Mouse (Mus musculus) liver, embryonic 15.5 days (tissue): ENCODE results near the gene Olfr632. TPM values are rescaled to one million over a fixed set of nuclear protein-coding genes. Genes with fewer than 3 reads are reported as not detected.

Source experiments
- ATAC-seq: fragments of 200-750 bp; cut with Nextera tagmentation; 2 replicates; pipeline ENCODE4 v1.8.0; 2017; ENCODE audit warnings: moderate number of reproducible peaks, mild to moderate bottlenecking, moderate library complexity; ENCODE audit not compliant: insufficient read depth
- H3K27ac ChIP-seq: fragments of 300-500 bp; sonication (generic); replicated peaks from 2 replicates; pipeline ENCODE4 v1.5.1; 2015; ENCODE audit warnings: mild to moderate bottlenecking, inconsistent platforms
- H3K27me3 ChIP-seq: fragments of 300-500 bp; sonication (generic); 2 replicates; pipeline ENCODE4 v1.6.1; 2015; ENCODE audit warnings: mild to moderate bottlenecking, inconsistent platforms
- H3K36me3 ChIP-seq: fragments of 300-500 bp; sonication (generic); replicated peaks from 2 replicates; pipeline ENCODE4 v1.6.1; 2015; ENCODE audit warnings: moderate library complexity, mild to moderate bottlenecking, inconsistent platforms
- H3K4me1 ChIP-seq: fragments of 300-500 bp; sonication (generic); replicated peaks from 2 replicates; pipeline ENCODE4 v1.6.1; 2015; ENCODE audit warnings: inconsistent platforms
- H3K4me2 ChIP-seq: fragments of 300-500 bp; sonication (generic); 2 replicates; pipeline ENCODE4 v1.6.1; 2015; ENCODE audit warnings: moderate library complexity, mild to moderate bottlenecking, inconsistent platforms
- H3K4me3 ChIP-seq: fragments of 300-500 bp; sonication (generic); replicated peaks from 2 replicates; pipeline ENCODE4 v1.5.1; 2015; ENCODE audit warnings: mild to moderate bottlenecking, inconsistent platforms
- H3K9ac ChIP-seq: fragments of 300-500 bp; sonication (generic); 2 replicates; pipeline ENCODE4 v1.6.1; 2015; ENCODE audit warnings: moderate library complexity, mild to moderate bottlenecking, inconsistent platforms
- H3K9me3 ChIP-seq: fragments of 300-500 bp; sonication (generic); replicated peaks from 2 replicates; pipeline ENCODE4 v1.6.1; 2016; ENCODE audit warnings: inconsistent platforms
- WGBS: fragments of 180-500 bp; shearing (Covaris S2); methylation state at CpG from one replicate; pipeline ENCODE4 v1.1.7; 2015; ENCODE audit warnings: mixed read lengths; ENCODE audit not compliant: insufficient replicate concordance; 5-methylcytosine and 5-hydroxymethylcytosine counted together
- polyA plus RNA-seq: library from polyadenylated mRNA; unstranded; fragments of >200 nt; fragmentation: Nextera tagmentation; extraction: Ambion mirVana; gene quantifications from 2 replicates; pipeline ENCODE4 v1.2.1, GENCODE M21; 2015

Gene Olfr632
- polyA plus RNA-seq, 1 experiment from 2014 or later = 0.23 TPM

GRCm38 (mm10) chr7:103971782-103972181, 37.6 kb downstream of the Olfr632 start:
- Histone ChIP-seq H3K27me3 (no peaks in the 10 kb centered on the region), H3K4me1 (no peaks in the 10 kb centered on the region), H3K4me2 (no peak overlapping the region), H3K36me3 (no peaks in the 10 kb centered on the region), H3K9ac (no peak overlapping the region), H3K9me3 (no peaks in the 10 kb centered on the region), H3K27ac (no peak overlapping the region), H3K4me3 (no peak overlapping the region)
- 19% methylated on average over 1 of the region's 1 CpGs for WGBS
- ATAC-seq = no peak

Other genes starting within 250 kb of the Olfr632 start
- gene Olfr243, start 219.7 kb upstream of the Olfr632 start, polyA plus RNA-seq = not detected in 2 replicates
- not detected in 2 replicates for gene Olfr628, start 204.0 kb upstream of the Olfr632 start, polyA plus RNA-seq
- 0.08 TPM in 1 of 2 replicates, not detected in the other for gene Olfr629, start 189.4 kb upstream of the Olfr632 start, polyA plus RNA-seq
- gene Olfr630, start 177.0 kb upstream of the Olfr632 start, polyA plus RNA-seq = not detected in 2 replicates
- gene Olfr69, start 162.8 kb upstream of the Olfr632 start, polyA plus RNA-seq = not detected in 2 replicates
- not detected in 2 replicates for gene Olfr68, start 154.6 kb upstream of the Olfr632 start, polyA plus RNA-seq
- not detected in 2 replicates for gene Olfr67, start 142.5 kb upstream of the Olfr632 start, polyA plus RNA-seq
- 48,050 and 52,773 TPM in 2 replicates for gene Hbb-bt, start 120.4 kb upstream of the Olfr632 start, polyA plus RNA-seq
- 116,188 and 122,775 TPM in 2 replicates for gene Hbb-bs, start 106.3 kb upstream of the Olfr632 start, polyA plus RNA-seq
- not detected in 2 replicates for gene Hbb-bh2, start 93.8 kb upstream of the Olfr632 start, polyA plus RNA-seq
- 44.8 and 64.6 TPM in 2 replicates for gene Hbb-bh1, start 91.2 kb upstream of the Olfr632 start, polyA plus RNA-seq
- 304 and 542 TPM in 2 replicates for gene Hbb-y, start 81.1 kb upstream of the Olfr632 start, polyA plus RNA-seq
- gene Olfr66, start 48.1 kb upstream of the Olfr632 start, polyA plus RNA-seq = 0.13 TPM in 1 of 2 replicates, not detected in the other
- gene Olfr64, start 39.9 kb upstream of the Olfr632 start, polyA plus RNA-seq = not detected in 2 replicates
- gene Olfr65, start 30.9 kb upstream of the Olfr632 start, polyA plus RNA-seq = not detected in 2 replicates
- gene Olfr631, start 5.5 kb upstream of the Olfr632 start, polyA plus RNA-seq = 0.20 and 0.48 TPM in 2 replicates
- 0.02 TPM in 1 of 2 replicates, not detected in the other for gene Olfr633, start 10.1 kb downstream of the Olfr632 start, polyA plus RNA-seq
- gene Olfr635, start 36.8 kb downstream of the Olfr632 start, polyA plus RNA-seq = not detected in 2 replicates
- gene Olfr638, start 64.4 kb downstream of the Olfr632 start, polyA plus RNA-seq = not detected in 2 replicates
- gene Olfr639, start 83.0 kb downstream of the Olfr632 start, polyA plus RNA-seq = not detected in 2 replicates
- not detected in 2 replicates for gene Olfr640, start 91.2 kb downstream of the Olfr632 start, polyA plus RNA-seq
- gene Olfr641, start 101.1 kb downstream of the Olfr632 start, polyA plus RNA-seq = not detected in 2 replicates
- gene Olfr642, start 118.3 kb downstream of the Olfr632 start, polyA plus RNA-seq = not detected in 2 replicates
- gene 4930516K23Rik, start 127.1 kb downstream of the Olfr632 start, polyA plus RNA-seq = not detected in 2 replicates
- not detected in 2 replicates for gene Olfr644, start 137.5 kb downstream of the Olfr632 start, polyA plus RNA-seq
- gene Olfr645, start 151.1 kb downstream of the Olfr632 start, polyA plus RNA-seq = not detected in 2 replicates
- not detected in 2 replicates for gene Olfr646, start 170.5 kb downstream of the Olfr632 start, polyA plus RNA-seq
- not detected in 2 replicates for gene Ubqln5, start 195.5 kb downstream of the Olfr632 start, polyA plus RNA-seq
- gene Olfr643, start 203.1 kb downstream of the Olfr632 start, polyA plus RNA-seq = not detected in 2 replicates
- not detected in 2 replicates for gene Ubqln3, start 208.9 kb downstream of the Olfr632 start, polyA plus RNA-seq
- gene Ubqlnl, start 216.2 kb downstream of the Olfr632 start, polyA plus RNA-seq = not detected in 2 replicates
- not detected in 2 replicates for gene Olfm5, start 230.5 kb downstream of the Olfr632 start, polyA plus RNA-seq
- gene Olfr648, start 249.0 kb downstream of the Olfr632 start, polyA plus RNA-seq = 0.06 and 0.08 TPM in 2 replicates